Comparison of ENCODE assay signal across 25 mouse cellular contexts in the genomic region with DNA sequence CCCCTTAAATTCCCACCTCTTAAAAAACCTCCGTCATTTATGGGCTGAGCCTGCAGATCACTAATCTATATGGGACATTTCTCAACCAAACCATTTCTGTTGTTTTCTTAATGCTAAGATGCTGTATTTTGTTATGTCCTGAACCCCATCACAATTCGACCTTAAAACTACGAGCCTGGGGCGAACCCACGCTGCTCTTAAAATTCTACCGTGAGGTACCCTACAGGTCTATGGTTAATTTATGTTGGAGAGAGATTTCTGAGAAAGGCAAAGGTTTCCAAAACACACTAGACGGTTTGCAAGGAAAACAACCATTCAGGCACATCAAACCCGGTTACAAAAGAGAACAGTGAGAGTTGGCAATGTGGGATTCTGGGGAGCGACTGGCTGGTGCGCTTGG. TPM values are rescaled to one million over a fixed set of nuclear protein-coding genes. Genes with fewer than 3 reads are reported as not detected.
DNase-seq lines count a peak whose midpoint lies in the region; ATAC-seq and TF ChIP-seq lines count a peak whose summit lies in the region.
"Had no signal": no experiment of that assay in that cellular context is flagged by ENCODE, and none has a peak within 500 bp of the region (broad histone marks: within the 10 kb centered on the region; RNA-seq: fewer than 3 reads in every experiment).

No protein-coding gene starts in this region.

- H3K36me3 ChIP-seq in kidney, embryonic 14.5 days (ENCODE audit: control insufficient read depth, insufficient read depth, low read length) = no peaks in the 10 kb centered on the region
- no peaks in the 10 kb centered on the region for H3K36me3 ChIP-seq in kidney, postnatal 0 days (ENCODE audit: insufficient read depth, low read length)
- H3K36me3 ChIP-seq in limb, embryonic 10.5 days = no peaks in the 10 kb centered on the region
- H3K36me3 ChIP-seq in limb, embryonic 11.5 days (ENCODE audit: control insufficient read depth, insufficient read depth, low read length) = no peaks in the 10 kb centered on the region
- no peaks in the 10 kb centered on the region for H3K36me3 ChIP-seq in stomach, postnatal 0 days (ENCODE audit: control insufficient read depth, insufficient read depth, low read length)
- H3K36me3 ChIP-seq: embryonic facial prominence, embryonic 13.5 days; embryonic facial prominence, embryonic 15.5 days; forebrain, embryonic 15.5 days had no signal

- no peak overlapping the region for H3K4me3 ChIP-seq in kidney, embryonic 14.5 days (ENCODE audit: low read length)
- H3K4me3 ChIP-seq in kidney, postnatal 0 days (replicated peaks; ENCODE audit: low read depth, low read length) = no peak overlapping the region
- H3K4me3 ChIP-seq in limb, embryonic 10.5 days = no peak overlapping the region
- no peak overlapping the region for H3K4me3 ChIP-seq in limb, embryonic 11.5 days (ENCODE audit: low read depth, low read length)
- no peak overlapping the region for H3K4me3 ChIP-seq in stomach, postnatal 0 days (ENCODE audit: low read depth, low read length)
- H3K4me3 ChIP-seq: embryonic facial prominence, embryonic 13.5 days; embryonic facial prominence, embryonic 15.5 days; erythroblast, embryonic 14.5 days; forebrain, embryonic 13.5 days; forebrain, embryonic 15.5 days had no signal

- DNase-seq in kidney, postnatal 4 days = no peak
- no peak for DNase-seq in kidney, postnatal 0 days (ENCODE audit: low spot score)
- no peak for DNase-seq in kidney, postnatal 36 days
- no peak for DNase-seq in limb, embryonic 10.5 days (ENCODE audit: low spot score)
- DNase-seq in limb, embryonic 11.5 days (ENCODE audit: low spot score) = peak; percentile 35
- no peak for DNase-seq in stomach, postnatal 0 days (ENCODE audit: low spot score)
- DNase-seq: adrenal gland, postnatal 10 days; adrenal gland, postnatal 25 days; cerebellum, adult 11 months; cerebellum, adult 18-20 months; cerebellum, adult 8-10 months; cerebellum, adult 9-11 months; cerebellum, postnatal 14 days; cerebellum, postnatal 36 days had no signal

- H3K27ac ChIP-seq in kidney, embryonic 14.5 days (ENCODE audit: low read depth, low read length) = no peak overlapping the region
- H3K27ac ChIP-seq in kidney, postnatal 0 days = peak overlapping the region; percentile 11; the same call in 1 of the 2 replicates
- H3K27ac ChIP-seq in limb, embryonic 10.5 days = peak overlapping the region; percentile 70
- 0 out of 2 replicates have a peak overlapping the region, but pooled peaks have one; percentile 10 for H3K27ac ChIP-seq in limb, embryonic 11.5 days (replicated peaks; ENCODE audit: low read depth, low read length)
- no peak overlapping the region for H3K27ac ChIP-seq in stomach, postnatal 0 days (replicated peaks)
- H3K27ac ChIP-seq: embryonic facial prominence, embryonic 13.5 days; embryonic facial prominence, embryonic 15.5 days; forebrain, embryonic 13.5 days; forebrain, embryonic 15.5 days had no signal

- WGBS in kidney, embryonic 14.5 days = 44% methylated on average over 10 of the region's 10 CpGs
- 50% methylated on average over 10 of the region's 10 CpGs for WGBS in kidney, postnatal 0 days
- WGBS in limb, embryonic 10.5 days = 87% methylated on average over 10 of the region's 10 CpGs
- 66% methylated on average over 10 of the region's 10 CpGs for WGBS in limb, embryonic 11.5 days
- WGBS in stomach, postnatal 0 days = 92% methylated on average over 10 of the region's 10 CpGs

- no peak overlapping the region for H3K9ac ChIP-seq in kidney, embryonic 14.5 days (ENCODE audit: low read depth, low read length)
- no peak overlapping the region for H3K9ac ChIP-seq in kidney, postnatal 0 days (ENCODE audit: low read depth, low read length)
- H3K9ac ChIP-seq in limb, embryonic 11.5 days (ENCODE audit: low read length) = no peak overlapping the region
- H3K9ac ChIP-seq in stomach, postnatal 0 days (ENCODE audit: low read length) = no peak overlapping the region
- H3K9ac ChIP-seq: embryonic facial prominence, embryonic 13.5 days; embryonic facial prominence, embryonic 15.5 days; forebrain, embryonic 13.5 days; forebrain, embryonic 15.5 days had no signal

- H3K27me3 ChIP-seq in kidney, embryonic 14.5 days (ENCODE audit: control insufficient read depth, insufficient read depth, low read length) = no peaks in the 10 kb centered on the region
- no peaks in the 10 kb centered on the region for H3K27me3 ChIP-seq in kidney, postnatal 0 days (ENCODE audit: insufficient read depth, low read length)
- no peaks in the 10 kb centered on the region for H3K27me3 ChIP-seq in limb, embryonic 10.5 days (ENCODE audit: low read depth, poor library complexity, severe bottlenecking)
- H3K27me3 ChIP-seq in limb, embryonic 11.5 days (ENCODE audit: control insufficient read depth, insufficient read depth, low read length) = no peaks in the 10 kb centered on the region
- no peaks in the 10 kb centered on the region for H3K27me3 ChIP-seq in stomach, postnatal 0 days (ENCODE audit: control insufficient read depth, insufficient read depth, low read length)
- H3K27me3 ChIP-seq: embryonic facial prominence, embryonic 13.5 days; embryonic facial prominence, embryonic 15.5 days; forebrain, embryonic 13.5 days; forebrain, embryonic 15.5 days had no signal

- TF ChIP-seq CTCF in kidney, postnatal 0 days (IDR thresholded peaks at IDR 0.05; ENCODE audit: low read depth) = no peak
- TF ChIP-seq CTCF in stomach, postnatal 0 days (IDR thresholded peaks at IDR 0.05; ENCODE audit: low read depth) = no peak

- 0 out of 2 replicates have a peak overlapping the region, but pooled peaks have one; percentile 12 for H3K4me2 ChIP-seq in kidney, embryonic 14.5 days (replicated peaks; ENCODE audit: low read depth, low read length)
- H3K4me2 ChIP-seq in kidney, postnatal 0 days (ENCODE audit: low read length) = no peak overlapping the region
- H3K4me2 ChIP-seq in limb, embryonic 11.5 days (ENCODE audit: low read depth, severe bottlenecking) = no peak overlapping the region
- H3K4me2 ChIP-seq in stomach, postnatal 0 days (replicated peaks; ENCODE audit: low read depth) = no peak overlapping the region
- H3K4me2 ChIP-seq: embryonic facial prominence, embryonic 13.5 days; embryonic facial prominence, embryonic 15.5 days; forebrain, embryonic 13.5 days; forebrain, embryonic 15.5 days had no signal

- H3K9me3 ChIP-seq in kidney, embryonic 14.5 days (ENCODE audit: control insufficient read depth, low read length) = no peaks in the 10 kb centered on the region
- no peaks in the 10 kb centered on the region for H3K9me3 ChIP-seq in kidney, postnatal 0 days (replicated peaks; ENCODE audit: low read length)
- H3K9me3 ChIP-seq in limb, embryonic 10.5 days (replicated peaks) = no peaks in the 10 kb centered on the region
- no peaks in the 10 kb centered on the region for H3K9me3 ChIP-seq in limb, embryonic 11.5 days (ENCODE audit: control insufficient read depth, low read length)
- no peaks in the 10 kb centered on the region for H3K9me3 ChIP-seq in stomach, postnatal 0 days (ENCODE audit: control insufficient read depth, low read length)
- H3K9me3 ChIP-seq: embryonic facial prominence, embryonic 13.5 days; embryonic facial prominence, embryonic 15.5 days; forebrain, embryonic 13.5 days; forebrain, embryonic 15.5 days had no signal

- TF ChIP-seq EP300 in stomach, postnatal 0 days (optimal IDR thresholded peaks at IDR 0.05) = no peak

- peaks cover 7% of the 10 kb centered on the region for H3K4me1 ChIP-seq in kidney, embryonic 14.5 days (ENCODE audit: control insufficient read depth, insufficient read depth, low read length)
- 0 out of 2 replicates have a peak, but pooled peaks cover 3% of the 10 kb centered on the region for H3K4me1 ChIP-seq in kidney, postnatal 0 days (replicated peaks; ENCODE audit: insufficient read depth, low read length)
- peaks cover 63% of the 10 kb centered on the region for H3K4me1 ChIP-seq in limb, embryonic 10.5 days
- H3K4me1 ChIP-seq in limb, embryonic 11.5 days (ENCODE audit: control insufficient read depth, insufficient read depth, low read length) = peaks cover 13% of the 10 kb centered on the region
- no peaks in the 10 kb centered on the region for H3K4me1 ChIP-seq in stomach, postnatal 0 days (replicated peaks; ENCODE audit: control insufficient read depth, insufficient read depth)
- H3K4me1 ChIP-seq: forebrain, embryonic 13.5 days had no signal

- no peak for ATAC-seq in kidney, embryonic 14.5 days (ENCODE audit: low FRiP score, low TSS enrichment)
- no peak for ATAC-seq in kidney, postnatal 0 days (replicated peaks; ENCODE audit: low FRiP score, low read depth)
- no peak for ATAC-seq in limb, embryonic 11.5 days (ENCODE audit: insufficient number of reproducible peaks, low FRiP score, low TSS enrichment, low read depth)
- no peak for ATAC-seq in stomach, postnatal 0 days (ENCODE audit: low FRiP score, low TSS enrichment)
- ATAC-seq in erythroid progenitor cell, adult 5-6 weeks (replicated peaks; ENCODE audit: low FRiP score, poor library complexity, severe bottlenecking) = no peak
- ATAC-seq: forebrain, embryonic 13.5 days; forebrain, embryonic 15.5 days had no signal

RNA-seq across cellular contexts. Expression of gene Dtnbp1, which starts 31.4 kb away (rescaled TPM):
- 81.7 and 82.3 TPM in 2 replicates for polyA plus RNA-seq in kidney, embryonic 14.5 days (2014; fragmentation: Nextera tagmentation; extraction: Ambion mirVana)
- polyA plus RNA-seq in kidney, postnatal 0 days (2015; fragmentation: Nextera tagmentation; extraction: Ambion mirVana) = 91.5 and 93.0 TPM in 2 replicates
- 91.3 and 100 TPM in 2 replicates for polyA plus RNA-seq in limb, embryonic 10.5 days (2016; fragmentation: Nextera tagmentation; extraction: Ambion mirVana)
- 75.3 and 83.3 TPM in 2 replicates for polyA plus RNA-seq in limb, embryonic 11.5 days (2014; fragmentation: Nextera tagmentation; extraction: Ambion mirVana)
- 47.7 and 52.6 TPM in 2 replicates for polyA plus RNA-seq in stomach, postnatal 0 days (2015; fragmentation: Nextera tagmentation; extraction: Ambion mirVana)
- total RNA-seq in erythroid progenitor cell, adult 5-6 weeks (2015; ENCODE audit: low replicate concordance) = 31.7 and 34.4 TPM in 2 replicates
- 14.3 and 17.6 TPM in 2 replicates for total RNA-seq in erythroid progenitor cell, adult 5-6 weeks (2017; ENCODE audit: low replicate concordance)

RNA-seq across cellular contexts. Expression of gene Gm9817, which starts 45.1 kb away (rescaled TPM):
- polyA plus RNA-seq in kidney, embryonic 14.5 days (2014; fragmentation: Nextera tagmentation; extraction: Ambion mirVana) = 0.09 TPM in 1 of 2 replicates, not detected in the other
- polyA plus RNA-seq in kidney, postnatal 0 days (2015; fragmentation: Nextera tagmentation; extraction: Ambion mirVana) = 0.08 TPM in 1 of 2 replicates, not detected in the other
- not detected in 2 replicates for polyA plus RNA-seq in limb, embryonic 10.5 days (2016; fragmentation: Nextera tagmentation; extraction: Ambion mirVana)
- polyA plus RNA-seq in limb, embryonic 11.5 days (2014; fragmentation: Nextera tagmentation; extraction: Ambion mirVana) = not detected in 2 replicates
- 0.05 and 0.08 TPM in 2 replicates for polyA plus RNA-seq in stomach, postnatal 0 days (2015; fragmentation: Nextera tagmentation; extraction: Ambion mirVana)
- not detected in 2 replicates for total RNA-seq in erythroid progenitor cell, adult 5-6 weeks (2015; ENCODE audit: low replicate concordance)
- not detected in 2 replicates for total RNA-seq in erythroid progenitor cell, adult 5-6 weeks (2017; ENCODE audit: low replicate concordance)
- total RNA-seq: common myeloid progenitor, adult 5-6 weeks; MEL had no signal
- polyA plus RNA-seq: embryonic facial prominence, embryonic 11.5 days; embryonic facial prominence, embryonic 13.5 days; erythroblast, embryonic 14.5 days; forebrain, embryonic 11.5 days; forebrain, embryonic 13.5 days; forebrain, embryonic 15.5 days had no signal

Comparison
In these comparisons a context has a peak if more than half of its experiments do, and no peak if none do; other contexts are left out.
1. H3K27ac ChIP-seq: peak in kidney, postnatal 0 days (single experiment), limb, embryonic 10.5 days (single experiment) and limb, embryonic 11.5 days (single experiment); none in kidney, embryonic 14.5 days (single experiment) and stomach, postnatal 0 days (single experiment).